Mouse (Mus musculus) lung, embryonic 14.5 days (tissue): ENCODE results near the gene Zfp579. TPM values are rescaled to one million over a fixed set of nuclear protein-coding genes. Genes with fewer than 3 reads are reported as not detected.

Source experiments
- ATAC-seq: fragments of 200-750 bp; cut with Nextera tagmentation; 2 replicates; pipeline ENCODE4 v1.8.0; 2017; ENCODE audit warnings: mild to moderate bottlenecking, moderate TSS enrichment, moderate library complexity; ENCODE audit not compliant: insufficient read depth
- DNase-seq: peaks from one replicate; pipeline ENCODE4 v3.0.0-alpha.2; 2015
- H3K27ac ChIP-seq: fragments of 300-500 bp; sonication (generic); 2 replicates; pipeline ENCODE4 v1.5.1; 2014; ENCODE audit warnings: low read depth, mild to moderate bottlenecking, moderate library complexity
- H3K27me3 ChIP-seq: fragments of 300-500 bp; sonication (generic); 2 replicates; pipeline ENCODE4 v1.6.1; 2014; ENCODE audit warnings: low read length, control low read depth; ENCODE audit not compliant: insufficient read depth
- H3K36me3 ChIP-seq: fragments of 300-500 bp; sonication (generic); 2 replicates; pipeline ENCODE4 v1.6.1; 2014; ENCODE audit warnings: control low read depth; ENCODE audit not compliant: insufficient read depth
- H3K4me1 ChIP-seq: fragments of 300-500 bp; sonication (generic); 2 replicates; pipeline ENCODE4 v1.6.1; 2014; ENCODE audit warnings: antibody characterized with exemption, control low read depth; ENCODE audit not compliant: insufficient read depth
- H3K4me2 ChIP-seq: fragments of 300-500 bp; sonication (generic); 2 replicates; pipeline ENCODE4 v1.6.1; 2014; ENCODE audit warnings: mild to moderate bottlenecking
- H3K4me3 ChIP-seq: fragments of 300-500 bp; sonication (generic); 2 replicates; pipeline ENCODE4 v1.5.1; 2014; ENCODE audit warnings: low read depth, low read length
- H3K9ac ChIP-seq: fragments of 300-500 bp; sonication (generic); 2 replicates; pipeline ENCODE4 v1.6.1; 2014
- H3K9me3 ChIP-seq: fragments of 300-500 bp; sonication (generic); 2 replicates; pipeline ENCODE4 v1.6.1; 2016; ENCODE audit warnings: low read depth, low read length, control low read depth
- CTCF ChIP-seq: IDR thresholded peaks from 2 replicates; pipeline ENCODE4 v1.5.1; 2016; ENCODE audit warnings: antibody characterized with exemption, low read depth
- WGBS: fragments of 180-500 bp; shearing (Covaris S2); extraction: QIAGEN DNeasy Blood & Tissue Kit; methylation state at CpG from one replicate; pipeline ENCODE4 v1.1.7; 2014; 5-methylcytosine and 5-hydroxymethylcytosine counted together
- polyA plus RNA-seq: library from polyadenylated mRNA; unstranded; fragments of >200 nt; fragmentation: Nextera tagmentation; extraction: Ambion mirVana; gene quantifications from 2 replicates; pipeline ENCODE4 v1.2.1, GENCODE M21; 2014

Gene Zfp579
- polyA plus RNA-seq, 1 experiment from 2014 or later, result 35.1 TPM

DNA sequence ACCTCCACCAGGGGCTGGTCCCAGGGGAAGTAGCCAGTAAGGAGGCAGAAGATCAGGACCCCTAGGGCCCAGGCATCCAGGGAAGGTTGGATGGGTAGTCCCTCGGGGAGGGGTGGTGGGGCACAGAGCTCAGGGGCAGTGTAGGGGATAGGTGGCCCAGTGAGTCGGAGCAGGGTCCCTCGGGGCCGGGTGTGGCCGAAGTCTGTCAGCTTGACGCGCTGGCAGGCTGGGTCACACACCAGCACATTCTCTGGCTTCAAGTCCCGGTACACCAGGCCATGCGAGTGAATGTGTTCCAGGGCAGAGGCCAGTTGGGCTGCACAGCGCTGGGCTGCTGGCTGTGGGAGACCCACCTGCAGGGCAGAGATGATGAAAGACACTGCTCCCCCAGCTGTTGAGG is 38.6 kb downstream of the Zfp579 start:
- H3K4me2 ChIP-seq, result no peak overlapping the region
- H3K27me3 ChIP-seq, result no peaks in the 10 kb centered on the region
- H3K9me3 ChIP-seq, result no peaks in the 10 kb centered on the region
- no peak overlapping the region for H3K4me3 ChIP-seq
- H3K9ac ChIP-seq, result no peak overlapping the region
- H3K36me3 ChIP-seq, result no peaks in the 10 kb centered on the region
- H3K27ac ChIP-seq, result no peak overlapping the region
- peaks cover 8% of the 10 kb centered on the region; the same call in 1 of the 2 replicates for H3K4me1 ChIP-seq
- ATAC-seq, result no peak
- TF ChIP-seq CTCF, result no peak
- DNase-seq, result no peak
- WGBS, result 78% methylated on average over 10 of the region's 10 CpGs

DNA sequence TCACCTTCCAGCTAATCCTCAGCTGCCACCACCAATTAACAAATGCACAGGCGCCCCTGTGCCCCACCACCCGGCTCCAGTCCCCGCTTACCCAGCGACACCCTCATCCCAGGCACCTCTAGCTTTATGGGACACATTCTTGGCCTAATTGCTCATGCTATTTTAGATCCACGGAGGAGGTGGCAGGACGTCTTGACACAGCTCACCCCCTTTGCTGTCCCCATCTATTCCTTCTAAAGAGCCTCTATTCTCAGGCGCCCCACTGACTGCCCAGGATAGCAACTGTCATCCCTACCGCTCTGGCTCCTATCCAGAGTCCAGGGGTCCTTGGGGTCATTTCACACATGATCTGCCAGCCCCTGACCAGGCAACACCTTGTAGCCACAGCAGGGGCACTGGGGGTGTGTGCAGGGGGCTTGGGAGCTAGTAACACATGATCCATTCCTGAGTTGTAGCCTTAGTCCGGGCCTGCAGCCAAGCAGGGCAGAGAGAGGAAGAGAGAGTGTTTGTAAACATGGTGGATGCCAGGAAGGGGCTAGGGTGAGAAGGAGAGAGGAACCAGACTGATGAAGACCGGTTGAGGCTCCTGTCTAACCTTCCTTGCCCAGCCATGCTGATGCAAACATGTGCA is 42.0 kb downstream of the Zfp579 start:
- no peak overlapping the region; the same call in 1 of the 2 replicates for H3K9ac ChIP-seq
- peaks cover 8% of the 10 kb centered on the region; the same call in 1 of the 2 replicates for H3K4me1 ChIP-seq
- ATAC-seq, result peak; percentile 85
- 9% methylated on average over 10 of the region's 10 CpGs for WGBS
- no peak overlapping the region for H3K4me2 ChIP-seq
- H3K27me3 ChIP-seq, result no peaks in the 10 kb centered on the region
- no peak overlapping the region for H3K27ac ChIP-seq
- H3K36me3 ChIP-seq, result no peaks in the 10 kb centered on the region
- H3K4me3 ChIP-seq, result no peak overlapping the region
- no peak for TF ChIP-seq CTCF
- peak; percentile 76 for DNase-seq
- no peaks in the 10 kb centered on the region for H3K9me3 ChIP-seq

DNA sequence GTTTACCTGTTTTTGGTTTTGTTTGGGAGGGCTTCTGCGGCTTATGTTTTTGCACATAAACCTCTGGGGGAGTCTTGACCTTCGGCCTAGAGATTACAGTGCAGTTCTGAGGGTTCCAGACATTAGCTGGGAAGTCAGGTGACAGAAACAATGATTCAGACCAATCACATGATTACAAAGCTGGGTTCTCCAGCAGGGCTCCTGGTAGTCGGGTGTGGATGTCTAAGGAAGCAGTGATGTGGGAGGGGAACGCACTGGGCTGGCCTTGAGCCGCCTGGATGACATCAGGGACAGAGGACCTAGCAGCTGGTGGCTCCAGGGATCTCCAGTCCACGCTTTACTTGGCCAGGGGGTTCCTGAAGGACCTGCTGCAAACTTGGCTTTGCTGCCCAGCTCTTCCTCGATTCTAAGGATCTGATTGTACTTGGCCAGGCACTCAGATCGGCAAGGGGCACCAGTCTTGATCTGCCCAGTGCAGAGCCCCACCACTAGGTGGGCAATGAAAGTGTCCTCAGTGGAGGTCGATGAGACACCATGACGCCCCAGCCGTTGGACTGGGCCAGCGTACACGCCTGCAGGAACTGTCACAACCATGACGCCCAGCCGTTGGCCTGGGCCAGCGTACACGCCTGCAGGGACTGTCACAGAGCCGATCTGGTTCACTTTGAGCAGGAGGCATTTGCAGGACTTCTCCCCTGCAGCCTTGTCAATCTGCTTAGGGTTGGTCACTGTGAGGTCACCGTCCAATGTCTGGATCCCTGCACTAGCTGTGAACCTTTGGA is 45.2 kb downstream of the Zfp579 start:
- ATAC-seq (no peak), DNase-seq (no peak)
- WGBS, result 82% methylated on average over 19 of the region's 19 CpGs
- no peak for TF ChIP-seq CTCF
- H3K27ac ChIP-seq, result no peak overlapping the region
- no peak overlapping the region for H3K4me3 ChIP-seq
- no peaks in the 10 kb centered on the region for H3K27me3 ChIP-seq
- H3K4me2 ChIP-seq, result no peak overlapping the region
- H3K36me3 ChIP-seq, result no peaks in the 10 kb centered on the region
- peaks cover 8% of the 10 kb centered on the region; the same call in 1 of the 2 replicates for H3K4me1 ChIP-seq
- H3K9ac ChIP-seq, result no peak overlapping the region
- no peaks in the 10 kb centered on the region for H3K9me3 ChIP-seq

DNA sequence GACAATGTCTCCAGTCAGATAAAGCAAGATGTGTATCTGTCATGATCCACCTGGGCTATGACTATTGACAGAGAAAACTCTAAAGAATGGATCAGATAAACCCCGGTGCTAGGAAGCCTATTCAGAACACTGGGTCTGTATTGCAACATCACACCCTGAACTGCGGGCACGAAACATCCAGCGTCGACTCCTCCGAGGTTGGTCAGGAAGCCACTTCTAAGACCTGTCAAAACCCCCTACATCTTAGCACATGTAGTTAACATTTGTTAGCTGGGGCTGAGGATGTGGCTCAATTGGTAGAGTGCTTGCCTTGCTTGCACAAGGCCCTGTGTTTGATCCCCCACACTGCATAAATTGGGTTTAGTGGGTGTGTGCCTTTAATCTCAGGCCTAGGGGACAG is 47.6 kb downstream of the Zfp579 start:
- 22% methylated on average over 6 of the region's 6 CpGs for WGBS
- H3K36me3 ChIP-seq, result no peaks in the 10 kb centered on the region
- H3K4me1 ChIP-seq, result 0 out of 2 replicates have a peak, but pooled peaks cover 1% of the 10 kb centered on the region
- H3K4me3 ChIP-seq, result no peak overlapping the region
- H3K9ac ChIP-seq, result no peak overlapping the region
- ATAC-seq (no peak), DNase-seq (no peak)
- no peaks in the 10 kb centered on the region for H3K9me3 ChIP-seq
- no peaks in the 10 kb centered on the region for H3K27me3 ChIP-seq
- no peak overlapping the region for H3K4me2 ChIP-seq
- no peak for TF ChIP-seq CTCF
- H3K27ac ChIP-seq, result no peak overlapping the region

DNA sequence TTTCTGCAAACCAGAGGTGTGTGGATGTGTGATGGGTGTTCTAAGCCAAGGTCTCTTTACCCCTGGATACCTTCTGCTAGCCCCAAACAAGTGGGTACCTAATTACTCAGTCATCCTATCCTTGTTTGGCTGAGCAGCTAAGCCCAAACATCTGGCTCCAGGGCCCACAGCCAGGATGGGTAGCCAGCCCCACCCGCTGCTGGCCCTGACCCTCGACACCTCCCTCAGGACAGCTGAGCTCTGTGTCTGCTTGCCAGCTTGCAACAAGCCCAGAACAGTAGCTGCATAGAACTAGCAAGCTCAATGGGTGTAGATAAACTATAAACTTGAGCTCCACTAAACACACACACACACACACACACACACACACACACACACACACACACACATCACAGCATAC is 48.1 kb downstream of the Zfp579 start:
- no peaks in the 10 kb centered on the region for H3K9me3 ChIP-seq
- no peak for TF ChIP-seq CTCF
- H3K36me3 ChIP-seq, result no peaks in the 10 kb centered on the region
- no peaks in the 10 kb centered on the region for H3K4me1 ChIP-seq
- no peak overlapping the region for H3K4me2 ChIP-seq
- no peak overlapping the region for H3K4me3 ChIP-seq
- H3K9ac ChIP-seq, result no peak overlapping the region
- WGBS, result 40% methylated on average over 2 of the region's 2 CpGs
- no peak for ATAC-seq
- no peak for DNase-seq
- H3K27ac ChIP-seq, result no peak overlapping the region
- no peaks in the 10 kb centered on the region for H3K27me3 ChIP-seq

DNA sequence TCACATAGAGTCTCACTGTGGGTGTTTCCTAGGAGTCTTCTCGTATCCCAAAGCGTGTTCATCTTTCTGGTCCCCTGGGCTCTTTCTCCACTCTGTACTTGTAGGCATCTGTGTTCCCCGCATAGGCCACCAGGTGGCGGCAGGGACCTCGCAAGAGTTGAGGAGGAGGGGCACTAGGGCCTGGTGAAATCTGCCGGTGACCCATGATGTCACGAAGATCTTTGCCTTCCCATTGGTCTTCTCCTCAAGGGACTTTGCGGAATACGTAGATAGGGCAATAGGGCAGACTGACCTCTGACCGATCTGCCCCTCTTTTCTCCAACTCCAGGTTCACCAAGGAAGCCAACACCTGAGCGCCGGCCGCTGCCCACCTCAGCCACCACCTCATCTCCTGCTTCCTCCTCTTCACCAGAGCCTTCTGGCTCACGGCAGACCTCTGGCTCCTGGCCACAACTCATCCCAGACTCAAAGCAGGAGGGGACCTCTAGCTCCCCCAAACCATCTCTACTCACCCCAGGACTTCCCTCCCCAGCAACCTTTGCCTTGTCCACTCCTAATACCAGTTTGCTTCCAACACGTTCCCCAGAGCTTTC is 52.6 kb downstream of the Zfp579 start:
- DNase-seq (peak; percentile 97), ATAC-seq (peak; percentile 80)
- Histone ChIP-seq H3K27me3 (no peaks in the 10 kb centered on the region), H3K4me2 (peak overlapping the region; percentile 55), H3K9me3 (no peaks in the 10 kb centered on the region), H3K4me3 (peak overlapping the region; percentile 26; the same call in 1 of the 2 replicates), H3K27ac (no peak overlapping the region), H3K4me1 (no peaks in the 10 kb centered on the region), H3K9ac (no peak overlapping the region), H3K36me3 (no peaks in the 10 kb centered on the region)
- peak; percentile 96 for TF ChIP-seq CTCF
- WGBS, result 18% methylated on average over 15 of the region's 15 CpGs

DNA sequence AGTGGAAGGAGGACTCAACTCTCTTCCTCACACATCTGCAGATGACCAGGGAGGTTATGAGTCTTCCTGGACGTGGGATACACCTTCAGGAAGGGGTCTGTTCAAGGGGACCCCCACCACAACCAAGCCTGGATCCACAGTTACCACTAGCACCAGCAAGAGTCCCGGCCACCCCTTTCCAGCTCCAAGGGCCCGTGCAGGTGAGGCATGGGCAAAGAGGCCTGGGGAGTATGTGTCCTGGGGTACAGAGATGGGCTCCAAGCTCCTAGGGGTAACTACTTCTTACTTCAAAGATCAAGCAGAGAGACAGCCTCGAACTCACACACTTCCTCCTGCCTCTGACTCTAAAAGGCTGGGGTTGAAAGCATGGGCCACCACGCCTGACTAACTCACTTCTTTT is 53.3 kb downstream of the Zfp579 start:
- DNase-seq (no peak), ATAC-seq (no peak)
- H3K27me3 ChIP-seq, result no peaks in the 10 kb centered on the region
- H3K27ac ChIP-seq, result no peak overlapping the region
- no peaks in the 10 kb centered on the region for H3K9me3 ChIP-seq
- no peak overlapping the region for H3K4me2 ChIP-seq
- no peaks in the 10 kb centered on the region for H3K4me1 ChIP-seq
- no peak overlapping the region for H3K4me3 ChIP-seq
- no peak for TF ChIP-seq CTCF
- H3K36me3 ChIP-seq, result no peaks in the 10 kb centered on the region
- 41% methylated on average over 5 of the region's 5 CpGs for WGBS
- H3K9ac ChIP-seq, result no peak overlapping the region
